Mouse (Mus musculus) hindbrain, embryonic 11.5 days (tissue): Measurements from ENCODE around the gene Hs2st1. TPM values are rescaled to one million over a fixed set of nuclear protein-coding genes. Genes with fewer than 3 reads are reported as not detected.

Experiments
- ATAC-seq: fragments of 200-750 bp; cut with Nextera tagmentation; 2 replicates; pipeline ENCODE4 v1.8.0; 2017; ENCODE audit warnings: mild to moderate bottlenecking, moderate TSS enrichment, moderate library complexity; ENCODE audit not compliant: low FRiP score
- DNase-seq: peaks from one replicate; pipeline ENCODE4 v3.0.0-alpha.2; 2015; ENCODE audit warnings: low spot score
- H3K27ac ChIP-seq: fragments of 300-500 bp; sonication (generic); 2 replicates; pipeline ENCODE4 v1.5.1; 2014; ENCODE audit warnings: mild to moderate bottlenecking, low read depth, low read length
- H3K27me3 ChIP-seq: fragments of 300-500 bp; sonication (generic); 2 replicates; pipeline ENCODE4 v1.6.1; 2014; ENCODE audit warnings: mild to moderate bottlenecking, low read length, moderate library complexity, mixed read lengths; ENCODE audit not compliant: control insufficient read depth, insufficient read depth
- H3K36me3 ChIP-seq: fragments of 300-500 bp; sonication (generic); 2 replicates; pipeline ENCODE4 v1.6.1; 2014; ENCODE audit warnings: mild to moderate bottlenecking, low read length, moderate library complexity, mixed read lengths; ENCODE audit not compliant: control insufficient read depth, insufficient read depth
- H3K4me1 ChIP-seq: fragments of 300-500 bp; sonication (generic); replicated peaks from 2 replicates; pipeline ENCODE4 v1.6.1; 2014; ENCODE audit warnings: low read length, mixed read lengths; ENCODE audit not compliant: control insufficient read depth, insufficient read depth
- H3K4me2 ChIP-seq: fragments of 300-500 bp; sonication (generic); replicated peaks from 2 replicates; pipeline ENCODE4 v1.6.1; 2014; ENCODE audit warnings: mild to moderate bottlenecking, low read depth, low read length
- H3K4me3 ChIP-seq: fragments of 300-500 bp; sonication (generic); 2 replicates; pipeline ENCODE4 v1.5.1; 2014; ENCODE audit warnings: low read depth, low read length
- H3K9ac ChIP-seq: fragments of 300-500 bp; sonication (generic); 2 replicates; pipeline ENCODE4 v1.6.1; 2014; ENCODE audit warnings: low read depth, low read length
- H3K9me3 ChIP-seq: fragments of 300-500 bp; sonication (generic); 2 replicates; pipeline ENCODE4 v1.6.1; 2016; ENCODE audit warnings: low read length; ENCODE audit not compliant: control insufficient read depth
- WGBS: fragments of 180-500 bp; shearing (Covaris S2); extraction: QIAGEN DNeasy Blood & Tissue Kit; methylation state at CpG from one replicate; pipeline ENCODE4 v1.1.7; 2014; 5-methylcytosine and 5-hydroxymethylcytosine counted together
- polyA plus RNA-seq: library from polyadenylated mRNA; unstranded; fragments of >200 nt; fragmentation: Nextera tagmentation; extraction: Ambion mirVana; gene quantifications from 2 replicates; pipeline ENCODE4 v1.2.1, GENCODE M21; 2014

The Hs2st1 gene
- polyA plus RNA-seq: 16.3 and 17.1 TPM in 2 replicates

GRCm38 (mm10) chr3:144570047-144570815 is at the start of gene Hs2st1, which contains the start of gene Selenof:
Gene Hs2st1 (minus strand): TSS chr3:144570181.
Gene Selenof (plus strand): TSS chr3:144570304.
- Histone ChIP-seq H3K4me2 (peak within 1 kb of the TSS; percentile 54), H3K27me3 (no peaks in the 10 kb centered on the region), H3K27ac (peak within 1 kb of the TSS; percentile 93), H3K9me3 (no peaks in the 10 kb centered on the region), H3K36me3 (no peaks in the 10 kb centered on the region), H3K4me1 (peaks cover 3% of the 10 kb centered on the region; the same call in 1 of the 2 replicates), H3K9ac (peak within 1 kb of the TSS; percentile 97), H3K4me3 (peak within 1 kb of the TSS; percentile 85)
- WGBS: under 1% methylated on average over 62 of the region's 69 CpGs
- DNase-seq (peak; percentile 96), ATAC-seq (peak; percentile 99)

DNA sequence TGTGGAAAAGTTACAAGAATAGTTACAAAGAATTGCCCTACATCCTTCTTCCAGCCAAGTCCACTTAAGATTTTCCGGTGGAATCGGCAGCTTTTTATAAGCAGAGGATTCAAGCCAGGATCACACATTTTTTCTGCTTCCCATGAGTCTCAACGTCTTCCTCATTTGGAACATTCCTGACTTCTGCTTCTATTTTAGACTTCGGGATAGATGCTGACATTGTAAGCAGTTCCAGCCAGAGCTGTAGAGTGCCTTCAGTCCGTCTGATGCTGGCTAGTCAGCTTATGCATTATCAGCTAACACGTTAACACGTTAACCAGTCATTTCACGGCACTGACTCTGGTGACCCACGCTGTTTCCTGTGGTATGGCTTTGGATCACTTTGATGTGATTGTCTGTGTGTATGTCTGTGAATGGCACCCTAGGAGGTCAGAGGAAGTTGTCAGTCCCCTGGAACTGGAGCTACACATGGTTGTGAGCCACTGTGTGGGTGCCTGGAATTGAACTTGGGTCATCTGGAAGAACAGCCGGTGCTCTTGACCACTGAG is 47.7 kb upstream of the Hs2st1 start:
- no peak overlapping the region for H3K9ac ChIP-seq
- H3K4me1 ChIP-seq: no peaks in the 10 kb centered on the region
- no peak overlapping the region for H3K27ac ChIP-seq
- no peaks in the 10 kb centered on the region for H3K36me3 ChIP-seq
- no peak for DNase-seq
- ATAC-seq: no peak
- H3K4me3 ChIP-seq: no peak overlapping the region
- H3K27me3 ChIP-seq: no peaks in the 10 kb centered on the region
- 89% methylated on average over 10 of the region's 10 CpGs for WGBS
- no peak overlapping the region for H3K4me2 ChIP-seq
- H3K9me3 ChIP-seq: no peaks in the 10 kb centered on the region

DNA sequence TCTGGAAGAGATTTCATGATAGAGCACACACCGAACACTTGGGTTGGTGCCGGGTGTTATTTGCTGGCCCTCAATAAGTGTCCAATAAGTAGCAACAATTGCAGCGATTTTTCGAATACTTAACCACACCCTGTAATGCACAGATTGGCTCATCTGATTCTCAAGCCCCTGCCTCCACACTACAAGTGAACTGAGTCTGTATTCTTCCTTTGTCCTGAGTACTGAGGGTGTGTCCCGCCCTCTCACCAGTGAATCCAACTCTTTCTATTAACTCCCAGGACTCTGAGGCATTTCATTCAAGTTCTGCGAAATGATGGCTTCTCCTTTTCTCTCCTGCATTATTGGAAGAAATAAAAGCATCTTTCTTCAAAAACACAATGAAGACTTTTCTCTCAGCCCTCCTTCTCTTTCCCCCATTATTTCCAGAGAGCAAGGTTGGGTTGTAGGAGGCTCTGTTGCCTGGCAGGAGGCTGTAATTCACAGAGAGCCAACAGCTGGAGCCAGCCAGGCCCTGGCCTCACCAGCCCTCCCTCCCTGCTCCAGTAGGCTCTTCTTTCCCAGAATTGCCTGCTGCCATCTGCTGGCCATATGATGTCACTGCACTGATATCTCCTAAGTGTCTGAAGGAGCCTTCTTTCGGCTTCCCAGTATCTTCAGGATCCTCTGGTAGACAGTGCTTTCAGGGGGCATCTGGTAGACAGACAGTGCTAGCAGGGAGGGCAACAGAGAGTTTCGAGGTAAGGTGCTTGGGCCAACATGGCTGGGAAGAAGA is 46.9 kb upstream of the Hs2st1 start:
- Histone ChIP-seq H3K4me2 (no peak overlapping the region), H3K36me3 (no peaks in the 10 kb centered on the region), H3K4me3 (no peak overlapping the region), H3K27me3 (no peaks in the 10 kb centered on the region), H3K9ac (no peak overlapping the region), H3K27ac (no peak overlapping the region), H3K9me3 (no peaks in the 10 kb centered on the region), H3K4me1 (no peaks in the 10 kb centered on the region)
- 53% methylated on average over 8 of the region's 8 CpGs for WGBS
- ATAC-seq (peak; percentile 95), DNase-seq (peak; percentile 89)

- H3K36me3 ChIP-seq: no peaks in the 10 kb centered on the region
- no peak overlapping the region for H3K9ac ChIP-seq
- no peaks in the 10 kb centered on the region for H3K27me3 ChIP-seq
- no peak overlapping the region for H3K4me3 ChIP-seq
- H3K9me3 ChIP-seq: no peaks in the 10 kb centered on the region
- DNase-seq (no peak), ATAC-seq (no peak)
- H3K27ac ChIP-seq: no peak overlapping the region
- H3K4me2 ChIP-seq: no peak overlapping the region
- no peaks in the 10 kb centered on the region for H3K4me1 ChIP-seq
- 92% methylated on average over 9 of the region's 9 CpGs for WGBS
Observed at GRCm38 (mm10) chr3:144615459-144615858, 45.5 kb upstream of the Hs2st1 start.

DNA sequence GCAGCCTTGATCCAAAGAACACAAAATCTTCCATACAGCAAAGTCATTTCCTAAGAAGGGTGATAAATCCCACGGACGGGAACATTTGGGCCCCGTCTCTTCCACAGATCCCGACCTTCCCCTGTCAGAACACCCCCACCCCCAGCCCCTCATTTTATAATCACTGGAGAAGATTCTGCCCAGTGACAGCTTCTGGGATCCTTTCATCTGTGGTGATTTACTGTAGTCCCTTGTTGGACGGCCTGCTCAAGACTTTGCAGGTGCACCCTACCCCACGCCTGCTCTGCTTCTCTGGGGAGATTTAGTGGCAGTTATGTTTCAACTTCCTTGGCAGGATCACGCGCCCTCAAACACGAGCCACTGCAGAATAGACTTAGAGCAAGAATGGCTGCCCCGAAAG is 44.7 kb upstream of the Hs2st1 start:
- Histone ChIP-seq H3K4me1 (no peaks in the 10 kb centered on the region), H3K27me3 (no peaks in the 10 kb centered on the region), H3K27ac (no peak overlapping the region), H3K4me2 (no peak overlapping the region), H3K9me3 (no peaks in the 10 kb centered on the region), H3K36me3 (no peaks in the 10 kb centered on the region), H3K9ac (no peak overlapping the region), H3K4me3 (no peak overlapping the region)
- no peak for ATAC-seq
- no peak for DNase-seq
- WGBS: 86% methylated on average over 10 of the region's 10 CpGs

GRCm38 (mm10) chr3:144614277-144614676 is 44.3 kb upstream of the Hs2st1 start:
- Histone ChIP-seq H3K9ac (no peak overlapping the region), H3K4me3 (no peak overlapping the region), H3K27ac (no peak overlapping the region), H3K4me1 (no peaks in the 10 kb centered on the region), H3K27me3 (no peaks in the 10 kb centered on the region), H3K36me3 (no peaks in the 10 kb centered on the region), H3K9me3 (no peaks in the 10 kb centered on the region), H3K4me2 (no peak overlapping the region)
- ATAC-seq (no peak), DNase-seq (no peak)
- 92% methylated on average over 6 of the region's 6 CpGs for WGBS

GRCm38 (mm10) chr3:144612382-144612781 is 42.4 kb upstream of the Hs2st1 start:
- Histone ChIP-seq H3K9me3 (no peaks in the 10 kb centered on the region), H3K36me3 (no peaks in the 10 kb centered on the region), H3K27ac (no peak overlapping the region), H3K9ac (no peak overlapping the region), H3K4me2 (no peak overlapping the region), H3K4me3 (no peak overlapping the region), H3K27me3 (no peaks in the 10 kb centered on the region), H3K4me1 (no peaks in the 10 kb centered on the region)
- no peak for ATAC-seq
- 76% methylated on average over 6 of the region's 6 CpGs for WGBS
- DNase-seq: no peak

GRCm38 (mm10) chr3:144611626-144612271 is 41.8 kb upstream of the Hs2st1 start:
- 64% methylated on average over 8 of the region's 8 CpGs for WGBS
- DNase-seq: no peak
- H3K4me1 ChIP-seq: no peaks in the 10 kb centered on the region
- no peaks in the 10 kb centered on the region for H3K27me3 ChIP-seq
- H3K36me3 ChIP-seq: no peaks in the 10 kb centered on the region
- no peak overlapping the region for H3K9ac ChIP-seq
- no peaks in the 10 kb centered on the region for H3K9me3 ChIP-seq
- no peak overlapping the region for H3K4me3 ChIP-seq
- ATAC-seq: no peak
- no peak overlapping the region for H3K4me2 ChIP-seq
- no peak overlapping the region for H3K27ac ChIP-seq
